ENCODE assay signal across 13 mouse cellular contexts in genomic region chr10:49895436-49895835, GRCm38 (mm10).
DNase-seq lines count a peak whose midpoint lies in the region.
"Had no signal": no experiment of that assay in that cellular context is flagged by ENCODE, and none has a peak within 500 bp of the region (broad histone marks: within the 10 kb centered on the region; RNA-seq: fewer than 3 reads in every experiment).

No protein-coding gene starts in this region.

- DNase-seq in 3T3-L1 (ENCODE audit: low read depth, low spot score) = peak; percentile 75
- peak; percentile 22 for DNase-seq in NIH3T3 (ENCODE audit: low read depth)
- peak; percentile 5 for DNase-seq in yolk sac, embryonic 10.5 days (ENCODE audit: low spot score)
- no peak for DNase-seq in embryo, embryonic 11 days
- DNase-seq in liver = no peak
- DNase-seq: adrenal gland, adult 2 months; adrenal gland, postnatal 10 days; adrenal gland, postnatal 25 days; cerebellum, adult 11 months; cerebellum, adult 18-20 months; cerebellum, adult 8-10 months; cerebellum, adult 9-11 months; cerebellum, postnatal 25 days had no signal

Comparison
In these comparisons a context has a peak if more than half of its experiments do, and no peak if none do; other contexts are left out.
1. DNase-seq: peak in 3T3-L1 (single experiment), NIH3T3 (single experiment) and yolk sac, embryonic 10.5 days (single experiment); none in embryo, embryonic 11 days (single experiment) and liver (single experiment).